Mouse (Mus musculus) MEL (cell line): Measurements from ENCODE around the gene Pgam1. TPM values are rescaled to one million over a fixed set of nuclear protein-coding genes. Genes with fewer than 3 reads are reported as not detected.

Source experiments
- DNase-seq: peaks from one replicate; pipeline ENCODE4 v3.0.0; 2011; ENCODE audit warnings: low read depth, low spot score
- H3K27ac ChIP-seq: 2 replicates; pipeline ENCODE4 v1.5.1; 2012; ENCODE audit warnings: low read depth, mild to moderate bottlenecking, control low read depth, low read length, moderate library complexity; ENCODE audit not compliant: control insufficient read depth
- H3K27me3 ChIP-seq, 2 experiments: fragments of 150-350 bp in 1 of 2; sonication (generic) in 1 of 2; 2 replicates each; pipeline ENCODE4 v1.6.1; 2012; ENCODE audit warnings: low read length in 2 of 2, mild to moderate bottlenecking in 2 of 2, improper control_type of control experiment in 1 of 2, moderate library complexity in 1 of 2; ENCODE audit not compliant: insufficient read depth in 2 of 2, control insufficient read depth in 1 of 2
- H3K36me3 ChIP-seq, 2 experiments: 2 replicates each; pipeline ENCODE4 v1.6.1; 2012 to 2014; ENCODE audit warnings: low read length in 2 of 2, improper control_type of control experiment in 1 of 2, inconsistent platforms in 1 of 2, mild to moderate bottlenecking in 1 of 2; ENCODE audit not compliant: insufficient read depth in 2 of 2, control insufficient read depth in 1 of 2
- H3K4me1 ChIP-seq, 2 experiments: fragments of 150-350 bp in 1 of 2; sonication (generic) in 1 of 2; 2 replicates each; pipeline ENCODE4 v1.6.1; 2012; ENCODE audit warnings: low read length in 2 of 2, improper control_type of control experiment in 1 of 2, mild to moderate bottlenecking in 1 of 2; ENCODE audit not compliant: insufficient read depth in 2 of 2, control insufficient read depth in 1 of 2
- H3K4me3 ChIP-seq, 2 experiments: fragments of 150-350 bp in 1 of 2; sonication (generic) in 1 of 2; 2 replicates each; pipeline ENCODE4 v1.5.1; 2012; ENCODE audit warnings: low read depth in 2 of 2, low read length in 2 of 2, mild to moderate bottlenecking in 2 of 2, moderate library complexity in 2 of 2, control low read depth in 1 of 2, improper control_type of control experiment in 1 of 2; ENCODE audit not compliant: control insufficient read depth in 1 of 2, insufficient read depth in 1 of 2
- H3K79me2 ChIP-seq: 2 replicates; pipeline ENCODE4 v1.6.1; 2012; ENCODE audit warnings: mild to moderate bottlenecking, low read length, moderate library complexity; ENCODE audit not compliant: control insufficient read depth, poor library complexity, insufficient read depth
- H3K9ac ChIP-seq: 2 replicates; pipeline ENCODE4 v1.6.1; 2012; ENCODE audit warnings: low read depth, mild to moderate bottlenecking, control low read depth, low read length, moderate library complexity; ENCODE audit not compliant: control insufficient read depth, poor library complexity, severe bottlenecking
- H3K9me3 ChIP-seq: fragments of 150-350 bp; sonication (generic); replicated peaks from 2 replicates; pipeline ENCODE4 v1.6.1; 2012; ENCODE audit warnings: mild to moderate bottlenecking, low read length, improper control_type of control experiment, moderate library complexity; ENCODE audit not compliant: insufficient read depth
- BHLHE40 ChIP-seq: IDR thresholded peaks from 2 replicates; pipeline ENCODE4 v1.6.1; 2012; ENCODE audit warnings: low read depth, mild to moderate bottlenecking, inconsistent platforms, low read length, improper control_type of control experiment, borderline replicate concordance
- CHD1 ChIP-seq: IDR thresholded peaks from 2 replicates; pipeline ENCODE4 v1.6.1; 2012; ENCODE audit warnings: low read depth, mild to moderate bottlenecking, inconsistent platforms, low read length, improper control_type of control experiment
- ELF1 ChIP-seq: IDR thresholded peaks from 2 replicates; pipeline ENCODE4 v1.6.1; 2014; ENCODE audit warnings: low read depth, mild to moderate bottlenecking, inconsistent platforms, low read length, improper control_type of control experiment, moderate library complexity
- EP300 ChIP-seq, 2 experiments: IDR thresholded peaks; 2 replicates each; pipeline ENCODE4 v1.6.1; 2011; ENCODE audit warnings: improper control_type of control experiment in 2 of 2, low read length in 2 of 2, low read depth in 1 of 2, mild to moderate bottlenecking in 1 of 2
- ETS1 ChIP-seq: IDR thresholded peaks from 2 replicates; pipeline ENCODE4 v1.6.1; 2012; ENCODE audit warnings: low read depth, mild to moderate bottlenecking, inconsistent platforms, low read length, improper control_type of control experiment, moderate library complexity
- GATA1 ChIP-seq: IDR thresholded peaks from 2 replicates; pipeline ENCODE4 v1.6.1; 2011; ENCODE audit warnings: low read depth, low read length, improper control_type of control experiment
- MAX ChIP-seq: IDR thresholded peaks from 2 replicates; pipeline ENCODE4 v1.6.1; 2011; ENCODE audit warnings: low read length, improper control_type of control experiment
- MAZ ChIP-seq: IDR thresholded peaks from 2 replicates; pipeline ENCODE4 v1.6.1; 2012; ENCODE audit warnings: low read depth, mild to moderate bottlenecking, inconsistent platforms, low read length, improper control_type of control experiment
- MXI1 ChIP-seq: IDR thresholded peaks from 2 replicates; pipeline ENCODE4 v1.6.1; 2011; ENCODE audit warnings: mild to moderate bottlenecking, low read depth, low read length, improper control_type of control experiment
- MYB ChIP-seq: IDR thresholded peaks from 2 replicates; pipeline ENCODE4 v1.6.1; 2011; ENCODE audit warnings: mild to moderate bottlenecking, low read depth, low read length, improper control_type of control experiment
- NELFE ChIP-seq: IDR thresholded peaks from 2 replicates; pipeline ENCODE4 v1.6.1; 2011; ENCODE audit warnings: low read depth, low read length, improper control_type of control experiment
- POLR2AphosphoS5 ChIP-seq: IDR thresholded peaks from 2 replicates; pipeline ENCODE4 v1.6.1; 2012; ENCODE audit warnings: low read depth, borderline replicate concordance, mild to moderate bottlenecking, inconsistent platforms, low read length, moderate library complexity, mixed read lengths
- RCOR1 ChIP-seq: IDR thresholded peaks from 2 replicates; pipeline ENCODE4 v1.6.1; 2012; ENCODE audit warnings: low read depth, mild to moderate bottlenecking, inconsistent platforms, low read length, improper control_type of control experiment
- SMC3 ChIP-seq: IDR thresholded peaks from 2 replicates; pipeline ENCODE4 v1.6.1; 2011; ENCODE audit warnings: low read depth, low read length, improper control_type of control experiment
- TCF12 ChIP-seq: IDR thresholded peaks from 2 replicates; pipeline ENCODE4 v1.6.1; 2014; ENCODE audit warnings: low read depth, mild to moderate bottlenecking, inconsistent platforms, low read length, improper control_type of control experiment, moderate library complexity
- USF2 ChIP-seq, 2 experiments: IDR thresholded peaks; 2 replicates each; pipeline ENCODE4 v1.6.1; 2011 to 2012; ENCODE audit warnings: improper control_type of control experiment in 2 of 2, low read length in 2 of 2, borderline replicate concordance in 1 of 2, inconsistent platforms in 1 of 2, low read depth in 1 of 2, mild to moderate bottlenecking in 1 of 2; ENCODE audit not compliant: insufficient read depth in 1 of 2
- polyA plus RNA-seq, 2 experiments: library from polyadenylated mRNA; stranded (reverse) in 1 of 2; unstranded in 1 of 2; fragments of >175 nt in 1 of 2; fragments of >200 nt in 1 of 2; gene quantifications; 2 replicates each; pipeline versions ENCODE4 v1.2.1 to v1.2.4; 2012; ENCODE audit warnings: low replicate concordance in 2 of 2, low read depth in 1 of 2; ENCODE audit not compliant: insufficient read length in 2 of 2, insufficient read depth in 1 of 2, missing spikeins in 1 of 2
- total RNA-seq: library from RNA; depleted of rRNA; stranded (reverse); fragments of 300-350 nt; gene quantifications from 2 replicates; pipeline ENCODE4 v1.2.3, GENCODE M21; 2012

Gene Pgam1
- total and polyA plus RNA-seq, 3 experiments = 220 to 756 (median 267) TPM

DNA sequence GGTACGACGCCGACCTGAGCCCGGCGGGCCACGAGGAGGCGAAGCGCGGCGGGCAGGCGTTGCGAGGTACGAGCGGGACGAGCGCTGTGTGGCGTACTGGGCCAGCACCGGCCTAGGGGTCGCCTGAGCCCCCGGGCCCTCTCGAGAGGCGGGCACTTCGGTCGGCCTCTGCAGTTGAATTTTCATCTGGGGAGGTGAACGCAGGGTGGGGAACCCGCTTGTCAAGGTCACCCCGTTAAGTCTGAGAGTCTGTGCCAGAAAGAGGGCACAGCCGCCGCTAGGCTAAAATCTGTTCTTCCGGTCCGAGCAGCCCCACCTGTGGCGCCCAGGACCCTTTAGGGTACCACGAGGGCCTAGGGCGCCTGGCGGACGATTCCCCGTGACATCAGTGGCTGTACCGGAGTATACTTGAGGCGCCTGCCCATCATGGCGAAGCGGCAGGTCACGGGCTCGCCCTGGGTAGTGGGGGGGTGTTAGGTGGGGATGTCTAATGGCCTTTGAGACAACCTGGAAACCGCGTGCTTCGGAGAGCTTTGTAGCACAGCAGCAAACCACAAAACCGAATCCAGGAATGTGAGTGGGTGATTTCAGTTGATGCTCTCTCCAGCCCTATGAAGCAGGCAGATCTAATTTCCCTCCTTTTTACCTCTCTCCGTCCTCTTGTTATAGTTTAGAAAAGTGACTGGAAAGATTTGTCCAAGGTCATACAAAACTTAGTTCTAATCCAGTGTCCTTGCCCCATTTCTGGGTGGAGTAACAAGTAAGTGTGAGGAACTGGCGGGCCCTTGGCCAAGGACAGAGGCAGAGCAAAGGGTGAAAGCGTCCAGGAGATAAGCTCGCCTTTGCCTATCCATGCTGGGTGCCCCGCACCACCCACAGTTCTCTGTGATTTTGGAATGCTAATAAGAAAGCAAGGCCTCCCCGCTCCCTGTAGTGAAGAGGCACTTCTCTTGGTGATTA, 678 bp downstream of the Pgam1 start:
- TF ChIP-seq GATA1 (0 out of 2 replicates have a peak, but pooled peaks have one; percentile 32), POLR2AphosphoS5 (no peak), MXI1 (peak; percentile 18), NELFE (no peak), CHD1 (0 out of 2 replicates have a peak, but pooled peaks have one; percentile 7), BHLHE40 (no peak; the same call in 1 of the 2 replicates), RCOR1 (peak; percentile 62; the same call in 1 of the 2 replicates), MAX (peak; percentile 49; the same call in 1 of the 2 replicates)
- Histone ChIP-seq H3K36me3 (peaks cover 24 to 33% of the 10 kb centered on the region in 2 experiments), H3K9ac (peak overlapping the region; percentile 81), H3K27me3 (no peaks in the 10 kb centered on the region), H3K27ac (peak overlapping the region; percentile 26), H3K9me3 (no peaks in the 10 kb centered on the region), H3K79me2 (peaks cover 33% of the 10 kb centered on the region), H3K4me1 (peaks cover 14 to 25% of the 10 kb centered on the region in 2 experiments), H3K4me3 (peak overlapping the region; percentile 80 to 85)
- DNase-seq = peak; percentile 67

DNA sequence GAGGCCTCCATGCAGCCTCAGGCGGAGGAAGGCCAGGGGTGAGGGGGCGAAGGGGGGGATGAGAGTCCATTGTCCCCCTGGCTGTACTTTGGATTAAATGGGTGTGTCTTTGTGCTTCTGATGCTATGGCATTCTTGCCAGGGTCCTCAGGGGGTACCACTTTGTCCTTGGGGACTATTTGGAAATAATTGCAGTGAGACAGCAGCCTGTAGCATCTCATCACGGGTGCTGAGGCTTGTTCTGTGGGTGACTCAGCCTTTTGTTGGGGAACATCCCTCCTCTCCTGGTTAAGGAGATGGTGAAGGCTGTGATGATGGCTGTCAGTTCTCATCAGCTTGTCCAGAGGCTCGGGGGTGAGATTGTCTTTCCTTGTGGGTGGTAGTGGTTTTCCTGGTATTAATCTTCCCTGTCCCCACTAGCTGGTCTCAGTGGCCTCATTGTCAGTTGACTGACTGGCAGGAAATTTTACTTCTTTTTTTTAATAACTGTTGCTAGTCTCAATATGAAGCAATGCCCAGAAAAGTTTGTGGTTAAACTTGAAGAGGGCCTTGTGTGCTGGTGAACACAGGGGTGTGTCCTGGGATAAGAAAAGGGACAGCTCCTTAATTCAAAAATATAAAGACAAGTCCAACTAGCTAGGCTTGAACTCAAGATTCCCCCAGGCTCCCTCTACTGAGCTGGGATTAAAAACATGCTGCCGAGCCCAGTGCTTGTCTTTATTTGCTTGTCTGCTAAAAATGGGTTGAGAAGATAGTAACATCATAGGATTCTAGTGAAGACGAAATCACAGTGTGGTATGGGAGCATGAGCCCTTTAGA, 2.3 kb downstream of the Pgam1 start:
- peak; percentile 59 for DNase-seq
- Histone ChIP-seq H3K36me3 (peaks cover 26 to 27% of the 10 kb centered on the region in 2 experiments), H3K27me3 (no peaks in the 10 kb centered on the region), H3K79me2 (peaks cover 33% of the 10 kb centered on the region), H3K9ac (peak overlapping the region; percentile 81), H3K4me1 (peaks cover 9 to 16% of the 10 kb centered on the region in 2 experiments), H3K27ac (peak overlapping the region; percentile 12; the same call in 1 of the 2 replicates), H3K4me3 (peak overlapping the region; percentile 80 to 85), H3K9me3 (no peaks in the 10 kb centered on the region)
- TF ChIP-seq MYB = peak; percentile 18; the same call in 1 of the 2 replicates
- TF ChIP-seq SMC3 = 0 out of 2 replicates have a peak, but pooled peaks have one; percentile 2
- TF ChIP-seq ELF1 = 0 out of 2 replicates have a peak, but pooled peaks have one; percentile 21
- TF ChIP-seq ETS1 = 0 out of 2 replicates have a peak, but pooled peaks have one; percentile 40
- TF ChIP-seq EP300 (IDR thresholded peaks at IDR 0.05; ENCODE audit: low read depth in 1 of 2, low read length in 2 of 2) = peak; percentile 40 to 62; a peak in 2 of 4 replicates
- no peak for TF ChIP-seq MAZ
- no peak for TF ChIP-seq USF2 (IDR thresholded peaks at IDR 0.05; ENCODE audit: borderline replicate concordance in 1 of 2, insufficient read depth in 1 of 2, low read depth in 1 of 2, low read length in 2 of 2)
- peak; percentile 19; the same call in 1 of the 2 replicates for TF ChIP-seq TCF12
